Mouse (Mus musculus): ENCODE results near the gene Gm11758.
"Not testable (repeated sequence)": the region's sequence is repeated elsewhere in the genome, so short reads cannot be mapped to it uniquely, and the experiment has no call there.

Gene Gm11758

GRCm38 (mm10) chr4:73876166-73876565, at the start of gene Gm11758:
Gm11758 (minus strand) TSS chr4:73876266.
- DNase-seq: not testable (repeated sequence)

GRCm38 (mm10) chr4:73920660-73921059, 44.6 kb upstream of the Gm11758 start, which contains the start of gene Gm11756:
Gm11756 (minus strand) TSS chr4:73920760.
- not testable (repeated sequence) for DNase-seq

GRCm38 (mm10) chr4:73905853-73906252, 29.8 kb upstream of the Gm11758 start, which contains the start of gene Gm13871:
Gm13871 (minus strand) TSS chr4:73905953.
- DNase-seq: not testable (repeated sequence)

- not testable (repeated sequence) for DNase-seq
These were observed 14.9 kb upstream of the Gm11758 start, which contains the start of gene Gm11757 for GRCm38 (mm10) chr4:73891012-73891411. Gm11757 (minus strand) TSS chr4:73891112.

GRCm38 (mm10) chr4:73826587-73826986, 49.5 kb downstream of the Gm11758 start:
- no peak for DNase-seq
